Mouse (Mus musculus) embryo, embryonic 10.5 days (tissue): Measurements from ENCODE around the gene Get4.

Experiments
- DNase-seq: peaks from one replicate; pipeline ENCODE4 v3.0.0-alpha.2; 2015; ENCODE audit warnings: low spot score

Get4 gene

DNA sequence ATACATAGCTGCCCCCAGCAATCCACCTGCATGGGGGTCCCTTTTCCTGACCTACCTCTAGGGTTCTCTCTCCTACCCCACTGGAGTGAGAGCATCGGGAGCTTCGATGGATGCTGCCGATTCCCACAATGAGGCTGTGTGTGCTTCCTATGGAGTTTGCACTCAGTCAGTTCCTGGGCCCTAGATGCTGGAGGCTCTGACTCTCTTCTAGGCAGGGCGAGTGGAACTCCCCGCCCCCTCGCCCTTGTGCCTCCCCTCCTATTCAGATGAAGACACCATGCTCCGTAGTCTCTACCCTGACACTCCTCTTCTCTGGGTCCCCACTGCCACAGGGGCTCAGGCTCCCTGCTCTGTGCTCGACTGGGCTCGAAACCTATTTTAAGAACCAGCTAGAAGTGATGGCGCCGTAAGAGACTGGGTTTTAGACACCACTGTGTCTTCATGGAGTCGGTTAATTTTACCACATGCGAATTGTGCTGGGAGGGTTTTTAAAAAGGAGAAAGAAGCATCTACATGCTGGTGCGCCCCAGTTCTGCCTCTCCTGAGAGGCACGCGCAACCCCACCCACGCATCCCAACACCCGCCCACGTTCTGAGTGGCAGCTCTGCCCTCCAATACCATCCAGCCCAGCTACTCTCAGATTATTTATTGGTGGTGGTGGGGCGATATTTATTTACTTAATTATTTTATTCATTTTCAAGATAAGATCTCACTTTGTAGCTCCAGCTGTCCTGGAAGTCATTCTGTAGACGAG lies 65.8 kb downstream of the Get4 start:
- no peak for DNase-seq
